Mouse (Mus musculus) G1E (cell line): ENCODE measurements around the gene Atp10a.

Experiments
- CTCF ChIP-seq: IDR thresholded peaks from 2 replicates; pipeline ENCODE4 v1.5.1; 2012; ENCODE audit warnings: low read depth, low read length, inconsistent platforms, mixed read lengths
- GATA1 ChIP-seq: IDR thresholded peaks from 2 replicates; pipeline ENCODE4 v1.6.1; 2012; ENCODE audit warnings: borderline replicate concordance, low read length, inconsistent platforms, mixed read lengths

- TF ChIP-seq CTCF (no peak), GATA1 (no peak)
Measured at GRCm38 (mm10) chr7:58740842-58741241, 84.9 kb downstream of the Atp10a start.
